Mouse (Mus musculus) cerebellum, postnatal 10 days (tissue): Measurements from ENCODE around the gene Gm49352.
"Not testable (repeated sequence)": the region's sequence is repeated elsewhere in the genome, so short reads cannot be mapped to it uniquely, and the experiment has no call there.

ENCODE experiments used
- DNase-seq, 2 experiments: peaks; one replicate each; pipeline ENCODE4 v3.0.0; 2021; ENCODE audit warnings: mixed read lengths in 2 of 2

The Gm49352 gene

GRCm38 (mm10) chr13:61568074-61568473, at the start of gene Gm49352:
Gene Gm49352 (minus strand): TSS chr13:61568174.
- not testable (repeated sequence) for DNase-seq

- DNase-seq: no peak
Observed at GRCm38 (mm10) chr13:61570027-61570426, 2.1 kb upstream of the Gm49352 start, which contains the start of gene Cts3. Gene Cts3 (minus strand): TSS chr13:61570127.

- DNase-seq: no peak
Observed at GRCm38 (mm10) chr13:61541631-61542030, 26.3 kb downstream of the Gm49352 start, which contains the start of gene Ctsm. Gene Ctsm (minus strand): TSS chr13:61541839.
